In the genomic region with DNA sequence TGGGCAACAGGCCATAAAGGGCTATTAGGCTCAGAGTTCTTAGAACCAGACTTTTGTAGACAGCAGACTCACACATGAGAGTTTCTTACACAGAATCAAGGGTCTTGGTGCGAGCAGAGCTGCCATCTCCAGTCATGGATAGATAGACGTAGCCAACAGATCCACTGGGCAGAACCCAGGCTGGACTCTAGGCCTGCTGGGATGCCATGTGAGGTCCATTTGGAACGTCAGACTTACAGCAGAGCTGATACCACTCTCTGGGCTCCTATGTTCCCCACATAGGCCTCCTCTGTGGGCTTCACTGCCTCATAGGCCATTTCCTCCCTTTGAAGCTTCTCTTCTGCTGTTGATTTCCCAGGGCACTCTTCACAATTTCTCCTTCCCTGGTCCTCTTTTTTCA, we compare ENCODE assay signal across 22 mouse cellular contexts. TPM values are rescaled to one million over a fixed set of nuclear protein-coding genes. Genes with fewer than 3 reads are reported as not detected.
DNase-seq lines count a peak whose midpoint lies in the region; ATAC-seq and TF ChIP-seq lines count a peak whose summit lies in the region.
"Had no signal": no experiment of that assay in that cellular context is flagged by ENCODE, and none has a peak within 500 bp of the region (broad histone marks: within the 10 kb centered on the region; RNA-seq: fewer than 3 reads in every experiment).

No protein-coding gene starts in this region.

- DNase-seq in heart, adult 11 months, result peak; percentile 58
- no peak for DNase-seq in heart, adult 18-20 months
- DNase-seq in limb, embryonic 11.5 days (ENCODE audit: low spot score), result peak; percentile 15
- no peak for DNase-seq in limb, embryonic 10.5 days (ENCODE audit: low spot score)
- peak; percentile 8 for DNase-seq in stomach, postnatal 0 days (ENCODE audit: low spot score)
- DNase-seq: adrenal gland, adult 8-10 months; adrenal gland, postnatal 14 days; adrenal gland, postnatal 36 days; B cell, adult 2 months; cerebellum, adult 11-12 months; cerebellum, adult 2 months; cerebellum, adult 9-10 months; cerebellum, postnatal 10 days; cerebellum, postnatal 25 days had no signal

- no peaks in the 10 kb centered on the region for H3K4me1 ChIP-seq in limb, embryonic 11.5 days (ENCODE audit: control insufficient read depth, insufficient read depth, low read length)
- no peaks in the 10 kb centered on the region for H3K4me1 ChIP-seq in limb, embryonic 10.5 days
- H3K4me1 ChIP-seq in stomach, postnatal 0 days (replicated peaks; ENCODE audit: control insufficient read depth, insufficient read depth), result no peaks in the 10 kb centered on the region
- H3K4me1 ChIP-seq: embryonic facial prominence, embryonic 10.5 days; embryonic facial prominence, embryonic 12.5 days; forebrain, embryonic 13.5 days; forebrain, embryonic 15.5 days had no signal

- no peak overlapping the region for H3K4me2 ChIP-seq in limb, embryonic 11.5 days (ENCODE audit: low read depth, severe bottlenecking)
- H3K4me2 ChIP-seq in stomach, postnatal 0 days (replicated peaks; ENCODE audit: low read depth), result no peak overlapping the region
- H3K4me2 ChIP-seq: embryonic facial prominence, embryonic 12.5 days; forebrain, embryonic 13.5 days; forebrain, embryonic 15.5 days had no signal

- no peaks in the 10 kb centered on the region for H3K36me3 ChIP-seq in limb, embryonic 11.5 days (ENCODE audit: control insufficient read depth, insufficient read depth, low read length)
- H3K36me3 ChIP-seq in limb, embryonic 10.5 days, result no peaks in the 10 kb centered on the region
- H3K36me3 ChIP-seq in stomach, postnatal 0 days (ENCODE audit: control insufficient read depth, insufficient read depth, low read length), result no peaks in the 10 kb centered on the region
- H3K36me3 ChIP-seq: embryonic facial prominence, embryonic 10.5 days; embryonic facial prominence, embryonic 12.5 days; forebrain, embryonic 15.5 days; G1E had no signal

- 91% methylated on average over 3 of the region's 3 CpGs for WGBS in limb, embryonic 11.5 days
- 89% methylated on average over 3 of the region's 3 CpGs for WGBS in limb, embryonic 10.5 days
- WGBS in stomach, postnatal 0 days, result 95% methylated on average over 3 of the region's 3 CpGs

- H3K27ac ChIP-seq in limb, embryonic 11.5 days (replicated peaks; ENCODE audit: low read depth, low read length), result no peak overlapping the region
- H3K27ac ChIP-seq in limb, embryonic 10.5 days, result no peak overlapping the region
- no peak overlapping the region for H3K27ac ChIP-seq in stomach, postnatal 0 days (replicated peaks)
- H3K27ac ChIP-seq: embryonic facial prominence, embryonic 10.5 days; embryonic facial prominence, embryonic 12.5 days; forebrain, embryonic 13.5 days; forebrain, embryonic 15.5 days had no signal

- no peak for TF ChIP-seq EP300 in stomach, postnatal 0 days (optimal IDR thresholded peaks at IDR 0.05)

- H3K4me3 ChIP-seq in limb, embryonic 11.5 days (ENCODE audit: low read depth, low read length), result no peak overlapping the region
- H3K4me3 ChIP-seq in limb, embryonic 10.5 days, result no peak overlapping the region
- no peak overlapping the region for H3K4me3 ChIP-seq in stomach, postnatal 0 days (ENCODE audit: low read depth, low read length)
- H3K4me3 ChIP-seq: embryonic facial prominence, embryonic 10.5 days; embryonic facial prominence, embryonic 12.5 days; forebrain, embryonic 13.5 days; forebrain, embryonic 15.5 days had no signal

- TF ChIP-seq CTCF in stomach, postnatal 0 days (IDR thresholded peaks at IDR 0.05; ENCODE audit: low read depth), result no peak

- no peak for ATAC-seq in limb, embryonic 11.5 days (ENCODE audit: insufficient number of reproducible peaks, low FRiP score, low TSS enrichment, low read depth)
- no peak for ATAC-seq in stomach, postnatal 0 days (ENCODE audit: low FRiP score, low TSS enrichment)
- ATAC-seq: activated CD4-positive, CD25-positive, alpha-beta regulatory T cell, adult 4 months; CD4-positive, CD25-positive, alpha-beta regulatory T cell, adult 4 months; forebrain, embryonic 13.5 days; forebrain, embryonic 15.5 days; Patski had no signal

- H3K9ac ChIP-seq in limb, embryonic 11.5 days (ENCODE audit: low read length), result no peak overlapping the region
- no peak overlapping the region for H3K9ac ChIP-seq in stomach, postnatal 0 days (ENCODE audit: low read length)
- H3K9ac ChIP-seq: embryonic facial prominence, embryonic 12.5 days; forebrain, embryonic 13.5 days; forebrain, embryonic 15.5 days had no signal

- no peaks in the 10 kb centered on the region for H3K9me3 ChIP-seq in limb, embryonic 11.5 days (ENCODE audit: control insufficient read depth, low read length)
- no peaks in the 10 kb centered on the region for H3K9me3 ChIP-seq in limb, embryonic 10.5 days (replicated peaks)
- H3K9me3 ChIP-seq in stomach, postnatal 0 days (ENCODE audit: control insufficient read depth, low read length), result no peaks in the 10 kb centered on the region
- H3K9me3 ChIP-seq: G1E had no signal

- no peaks in the 10 kb centered on the region for H3K27me3 ChIP-seq in limb, embryonic 11.5 days (ENCODE audit: control insufficient read depth, insufficient read depth, low read length)
- no peaks in the 10 kb centered on the region for H3K27me3 ChIP-seq in limb, embryonic 10.5 days (ENCODE audit: low read depth, poor library complexity, severe bottlenecking)
- no peaks in the 10 kb centered on the region for H3K27me3 ChIP-seq in stomach, postnatal 0 days (ENCODE audit: control insufficient read depth, insufficient read depth, low read length)
- H3K27me3 ChIP-seq: embryonic facial prominence, embryonic 12.5 days; forebrain, embryonic 13.5 days; forebrain, embryonic 15.5 days; Patski had no signal

RNA-seq across cellular contexts. Expression of a gene that starts 27.7 kb away (rescaled TPM):
- 10 to 100 TPM; 35.5 to 35.8 TPM for total RNA-seq in heart, adult 18-20 months (2021)
- 9.7 and 11.1 TPM in 2 replicates for polyA plus RNA-seq in limb, embryonic 11.5 days (2014; fragmentation: Nextera tagmentation; extraction: Ambion mirVana)
- 4.1 and 7.8 TPM in 2 replicates for polyA plus RNA-seq in limb, embryonic 10.5 days (2016; fragmentation: Nextera tagmentation; extraction: Ambion mirVana)
- 169 and 175 TPM in 2 replicates for polyA plus RNA-seq in stomach, postnatal 0 days (2015; fragmentation: Nextera tagmentation; extraction: Ambion mirVana)
- polyA plus RNA-seq: activated CD4-positive, CD25-positive, alpha-beta regulatory T cell, adult 4 months; CD4-positive, CD25-positive, alpha-beta regulatory T cell, adult 4 months; G1E had no signal

Comparison
In these comparisons a context has a peak if more than half of its experiments do, and no peak if none do; other contexts are left out.
1. DNase-seq: peak in heart, adult 11 months (single experiment), limb, embryonic 11.5 days (single experiment) and stomach, postnatal 0 days (single experiment); none in heart, adult 18-20 months (0 of 2) and limb, embryonic 10.5 days (single experiment).
2. RNA of a gene that starts 27.7 kb away (polyA plus RNA-seq): 169 to 175 TPM in stomach, postnatal 0 days; 9.7 to 11.1 TPM in limb, embryonic 11.5 days and 4.1 to 7.8 TPM in limb, embryonic 10.5 days; every median in the first group is over 10 times any median in the second.